Mouse (Mus musculus): ENCODE results near the gene Rab11a.

DNA sequence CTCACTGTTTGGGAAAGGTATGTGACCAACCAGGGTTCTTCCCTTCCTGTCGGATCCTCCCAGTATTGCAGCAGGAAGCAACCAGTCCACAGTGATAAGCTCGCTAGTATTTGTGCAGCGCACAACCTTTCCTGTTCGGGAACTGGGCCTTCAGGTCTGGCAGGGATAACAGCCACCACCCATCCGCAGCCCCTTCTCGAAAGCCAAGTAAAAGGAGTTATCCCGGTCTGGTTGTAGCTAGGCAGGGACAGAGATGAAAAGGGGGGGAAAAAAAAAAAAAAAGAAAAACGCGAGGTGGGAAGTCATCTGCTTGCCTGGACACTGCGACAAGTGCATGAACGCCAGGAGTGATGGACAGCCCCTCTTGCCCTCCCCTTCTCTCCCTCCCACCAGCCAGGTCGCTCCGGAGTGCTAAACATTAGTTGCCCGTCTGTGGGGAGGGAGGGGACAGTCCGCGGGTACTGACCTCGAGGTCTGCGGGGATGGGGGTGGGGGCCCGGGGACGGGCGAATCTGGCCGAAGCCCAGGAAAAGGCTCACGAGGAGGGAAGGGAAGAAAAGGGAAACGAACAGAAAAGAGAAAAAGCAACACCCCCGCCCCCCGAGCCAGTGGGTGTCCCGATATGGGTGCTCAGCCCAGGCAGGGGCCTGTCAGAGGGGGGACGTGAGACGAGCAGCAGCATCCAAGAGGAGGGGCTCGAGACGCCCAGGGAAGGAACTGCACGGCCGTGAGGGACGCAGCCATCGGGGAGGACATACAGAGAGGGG is 736 bp downstream of the Rab11a start:
- TF ChIP-seq EP300 (optimal IDR thresholded peaks at IDR 0.05): peak; percentile 54
- TF ChIP-seq CTCF (IDR thresholded peaks at IDR 0.05; ENCODE audit: low read depth): peak; percentile 53
